Mouse (Mus musculus) limb, embryonic 10.5 days (tissue): ENCODE measurements around the gene Gm15517. TPM values are rescaled to one million over a fixed set of nuclear protein-coding genes. Genes with fewer than 3 reads are reported as not detected.

Source experiments
- DNase-seq: peaks from one replicate; pipeline ENCODE4 v3.0.0-alpha.2; 2017; ENCODE audit warnings: low spot score
- H3K27ac ChIP-seq: fragments of 300-500 bp; sonication (generic); 2 replicates; pipeline ENCODE4 v1.5.1; 2016; ENCODE audit warnings: mild to moderate bottlenecking
- H3K27me3 ChIP-seq: fragments of 300-500 bp; sonication (generic); 2 replicates; pipeline ENCODE4 v1.6.1; 2016; ENCODE audit warnings: low read depth, mild to moderate bottlenecking; ENCODE audit not compliant: poor library complexity, severe bottlenecking
- H3K36me3 ChIP-seq: fragments of 300-500 bp; sonication (generic); 2 replicates; pipeline ENCODE4 v1.6.1; 2016; ENCODE audit warnings: mild to moderate bottlenecking, moderate library complexity
- H3K4me1 ChIP-seq: fragments of 300-500 bp; sonication (generic); 2 replicates; pipeline ENCODE4 v1.6.1; 2016
- H3K4me3 ChIP-seq: fragments of 300-500 bp; sonication (generic); 2 replicates; pipeline ENCODE4 v1.5.1; 2016; ENCODE audit warnings: mild to moderate bottlenecking, moderate library complexity
- H3K9me3 ChIP-seq: fragments of 300-500 bp; sonication (generic); replicated peaks from 2 replicates; pipeline ENCODE4 v1.6.1; 2016; ENCODE audit warnings: mild to moderate bottlenecking
- WGBS: fragments of 180-500 bp; shearing (Covaris S2); methylation state at CpG from one replicate; pipeline ENCODE4 v1.1.7; 2016; 5-methylcytosine and 5-hydroxymethylcytosine counted together
- polyA plus RNA-seq: library from polyadenylated mRNA; unstranded; fragments of >200 nt; fragmentation: Nextera tagmentation; extraction: Ambion mirVana; gene quantifications from 2 replicates; pipeline ENCODE4 v1.2.1, GENCODE M21; 2016

Gm15517 gene
- polyA plus RNA-seq, 1 experiment from 2014 or later: not detected

DNA sequence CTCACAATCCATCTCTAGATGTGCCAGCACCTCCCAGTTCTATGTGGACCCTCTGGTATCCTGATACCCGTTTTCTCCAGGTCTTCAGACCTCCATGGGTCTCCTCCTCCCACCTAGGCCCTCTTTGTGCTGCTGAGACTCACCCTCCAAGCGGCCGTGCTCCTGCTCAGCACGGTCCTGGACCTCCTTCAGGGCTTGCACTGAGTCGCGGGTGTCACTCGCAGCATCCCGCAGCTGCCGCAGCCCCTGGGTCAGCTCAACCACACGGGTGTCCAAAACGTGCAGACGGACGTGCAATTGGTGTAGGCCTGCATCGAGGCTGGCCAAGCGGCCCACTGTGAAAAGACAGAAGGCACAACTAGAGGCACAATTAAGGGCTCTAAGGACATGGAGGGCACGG, 44.4 kb downstream of the Gm15517 start:
- peaks cover 49% of the 10 kb centered on the region for H3K27me3 ChIP-seq
- peaks cover 42% of the 10 kb centered on the region for H3K4me1 ChIP-seq
- H3K27ac ChIP-seq: peak overlapping the region; percentile 97; the same call in 1 of the 2 replicates
- WGBS: 8% methylated on average over 16 of the region's 16 CpGs
- H3K9me3 ChIP-seq: no peaks in the 10 kb centered on the region
- DNase-seq: no peak
- no peaks in the 10 kb centered on the region for H3K36me3 ChIP-seq
- peak overlapping the region; percentile 74 for H3K4me3 ChIP-seq

GRCm38 (mm10) chr7:44306516-44307240, 45.4 kb downstream of the Gm15517 start, which contains the start of gene Clec11a:
Clec11a (minus strand) TSS chr7:44306902.
- H3K27me3 ChIP-seq: peaks cover 59% of the 10 kb centered on the region
- WGBS: 55% methylated on average over 6 of the region's 6 CpGs

GRCm38 (mm10) chr7:44307261-44308020, 46.2 kb downstream of the Gm15517 start:
- no peaks in the 10 kb centered on the region for H3K9me3 ChIP-seq
- WGBS: 22% methylated on average over 9 of the region's 9 CpGs
- no peaks in the 10 kb centered on the region for H3K36me3 ChIP-seq
- no peak overlapping the region for H3K27ac ChIP-seq
- H3K27me3 ChIP-seq: peaks cover 67% of the 10 kb centered on the region
- H3K4me1 ChIP-seq: peaks cover 59% of the 10 kb centered on the region
- DNase-seq: no peak
- H3K4me3 ChIP-seq: no peak overlapping the region

More at GRCm38 (mm10) chr7:44306516-44307240, 45.4 kb downstream of the Gm15517 start, which contains the start of gene Clec11a:
- peak within 1 kb of the TSS; percentile 74 for H3K4me3 ChIP-seq
- no peaks in the 10 kb centered on the region for H3K9me3 ChIP-seq
- DNase-seq: no peak
- no peaks in the 10 kb centered on the region for H3K36me3 ChIP-seq
- H3K27ac ChIP-seq: peak within 1 kb of the TSS; percentile 97; the same call in 1 of the 2 replicates
- peaks cover 52% of the 10 kb centered on the region for H3K4me1 ChIP-seq

GRCm38 (mm10) chr7:44309475-44310284, 48.4 kb downstream of the Gm15517 start, which contains the start of gene Shank1:
Shank1 (plus strand) TSS chr7:44310253.
- WGBS: 18% methylated on average over 13 of the region's 22 CpGs
- Histone ChIP-seq H3K9me3 (no peaks in the 10 kb centered on the region), H3K27me3 (peaks cover 81% of the 10 kb centered on the region), H3K4me3 (peak within 1 kb of the TSS; percentile 61), H3K4me1 (peaks cover 55% of the 10 kb centered on the region), H3K36me3 (no peaks in the 10 kb centered on the region), H3K27ac (peak within 1 kb of the TSS; percentile 75)
- DNase-seq: no peak

DNA sequence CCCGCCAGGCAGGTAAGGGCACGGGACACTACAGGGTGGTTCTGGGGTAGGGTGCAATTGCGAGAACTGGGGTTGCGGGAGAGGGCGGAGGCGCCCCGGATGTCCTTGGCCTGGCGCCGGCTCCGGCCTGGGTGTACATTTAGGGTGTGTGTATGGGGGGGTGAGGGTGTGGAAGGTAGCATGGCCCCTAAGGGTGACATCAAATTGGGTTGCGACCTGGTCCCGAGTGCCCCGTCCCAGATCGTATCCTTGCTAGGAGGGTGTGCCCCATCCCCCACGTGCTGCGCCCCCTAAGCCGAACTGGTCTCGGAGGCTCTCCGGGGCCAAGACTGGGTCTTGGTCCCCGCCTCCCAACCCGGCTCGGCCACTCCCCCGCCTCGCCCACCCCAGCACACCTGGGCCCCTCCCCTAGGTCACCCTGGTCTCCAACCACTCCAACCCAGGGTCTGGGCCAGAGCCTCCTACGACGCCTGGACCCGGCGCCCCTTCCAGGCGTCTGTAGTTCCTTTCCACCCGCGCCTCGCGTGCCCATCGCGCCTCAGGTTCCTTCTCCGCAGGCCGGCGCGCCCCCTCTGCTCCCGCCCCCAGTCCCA, 49.1 kb downstream of the Gm15517 start:
- WGBS: 1% methylated on average over 40 of the region's 40 CpGs
- H3K4me3 ChIP-seq: peak overlapping the region; percentile 61
- no peaks in the 10 kb centered on the region for H3K36me3 ChIP-seq
- H3K9me3 ChIP-seq: no peaks in the 10 kb centered on the region
- peaks cover 81% of the 10 kb centered on the region for H3K27me3 ChIP-seq
- peaks cover 53% of the 10 kb centered on the region for H3K4me1 ChIP-seq
- peak overlapping the region; percentile 75 for H3K27ac ChIP-seq
- peak; percentile 56 for DNase-seq

GRCm38 (mm10) chr7:44310878-44311712, 49.8 kb downstream of the Gm15517 start:
- Histone ChIP-seq H3K27ac (peak overlapping the region; percentile 75), H3K36me3 (no peaks in the 10 kb centered on the region), H3K4me3 (peak overlapping the region; percentile 61), H3K27me3 (peaks cover 78% of the 10 kb centered on the region), H3K4me1 (peaks cover 46% of the 10 kb centered on the region), H3K9me3 (no peaks in the 10 kb centered on the region)
- under 1% methylated on average over 38 of the region's 38 CpGs for WGBS
- peak; percentile 56 for DNase-seq

Other genes with a start within 250 kb of the Gm15517 start
- gene Klk1b26, start 249.3 kb upstream of the Gm15517 start, polyA plus RNA-seq: not detected in 2 replicates
- gene Klk1b27, start 209.2 kb upstream of the Gm15517 start, polyA plus RNA-seq: not detected in 2 replicates
- gene Klk1b21, start 159.1 kb upstream of the Gm15517 start, polyA plus RNA-seq: not detected in 2 replicates
- not detected in 2 replicates for gene Klk1b22, start 148.8 kb upstream of the Gm15517 start, polyA plus RNA-seq
- gene Klk1b16, start 124.7 kb upstream of the Gm15517 start, polyA plus RNA-seq: not detected in 2 replicates
- not detected in 2 replicates for gene Klk1b24, start 73.2 kb upstream of the Gm15517 start, polyA plus RNA-seq
- not detected in 2 replicates for gene Klk1b3, start 63.3 kb upstream of the Gm15517 start, polyA plus RNA-seq
- gene Klk1b4, start 54.0 kb upstream of the Gm15517 start, polyA plus RNA-seq: not detected in 2 replicates
- gene Klk1b5, start 45.5 kb upstream of the Gm15517 start, polyA plus RNA-seq: not detected in 2 replicates
- gene Klk1, start 36.1 kb upstream of the Gm15517 start, polyA plus RNA-seq: not detected in 2 replicates
- gene Gm36864, start 25.3 kb upstream of the Gm15517 start, polyA plus RNA-seq: not detected in 2 replicates
- gene 1700028J19Rik, start 14.8 kb upstream of the Gm15517 start, polyA plus RNA-seq: 0.88 and 1.1 TPM in 2 replicates
- 179 and 220 TPM in 2 replicates for gene 2410002F23Rik, start 14.7 kb upstream of the Gm15517 start, polyA plus RNA-seq
- gene Acp4, start 4.1 kb upstream of the Gm15517 start, polyA plus RNA-seq: 0.15 and 0.18 TPM in 2 replicates
- gene Clec11a, start 45.5 kb downstream of the Gm15517 start, polyA plus RNA-seq: 1.1 and 1.7 TPM in 2 replicates
- 0.31 and 0.40 TPM in 2 replicates for gene Shank1, start 48.8 kb downstream of the Gm15517 start, polyA plus RNA-seq
- gene Syt3, start 122.7 kb downstream of the Gm15517 start, polyA plus RNA-seq: 1.1 and 1.9 TPM in 2 replicates
- 0.50 and 0.68 TPM in 2 replicates for gene 1700008O03Rik, start 124.4 kb downstream of the Gm15517 start, polyA plus RNA-seq
- gene Lrrc4b, start 167.6 kb downstream of the Gm15517 start, polyA plus RNA-seq: 0.06 and 0.21 TPM in 2 replicates
- gene Aspdh, start 203.9 kb downstream of the Gm15517 start, polyA plus RNA-seq: not detected in 2 replicates
- 72.6 and 73.3 TPM in 2 replicates for gene Josd2, start 206.5 kb downstream of the Gm15517 start, polyA plus RNA-seq
- 78.6 and 91.4 TPM in 2 replicates for gene Emc10, start 235.1 kb downstream of the Gm15517 start, polyA plus RNA-seq
- 10.6 and 16.5 TPM in 2 replicates for gene Fam71e1, start 235.1 kb downstream of the Gm15517 start, polyA plus RNA-seq